Mouse (Mus musculus) E14TG2a.4 (cell line): ENCODE data around the gene Senp2.

Source experiments
- CTCF ChIP-seq: conservative IDR thresholded peaks from 2 replicates; pipeline ENCODE4 v1.5.1; 2014; ENCODE audit warnings: low read length
- POU5F1 ChIP-seq: IDR thresholded peaks from 2 replicates; pipeline ENCODE4 v1.6.1; 2014; ENCODE audit warnings: low read length, borderline replicate concordance

DNA sequence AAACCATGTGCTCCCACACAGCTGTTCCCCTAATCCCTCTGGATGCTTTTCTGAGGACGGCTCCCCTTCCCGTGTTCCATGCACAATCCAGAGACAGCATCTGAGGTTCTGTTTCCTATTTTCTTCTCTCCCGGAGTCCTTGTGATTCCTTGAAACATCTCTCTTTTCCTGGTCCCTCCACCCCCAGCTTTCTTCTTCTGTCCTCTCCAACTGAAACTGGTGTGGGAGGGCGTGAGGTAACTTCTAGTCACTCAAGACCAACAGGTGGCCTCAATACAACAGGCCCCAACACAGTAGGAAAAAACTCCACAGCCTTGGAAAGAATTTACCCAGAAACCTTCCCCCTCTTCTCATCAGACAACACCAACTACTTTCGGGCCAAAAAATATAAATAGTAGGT, 31.9 kb upstream of the Senp2 start:
- TF ChIP-seq CTCF (no peak), POU5F1 (no peak)
